Mouse (Mus musculus): ENCODE measurements around the gene Tubb1.

The Tubb1 gene

DNA sequence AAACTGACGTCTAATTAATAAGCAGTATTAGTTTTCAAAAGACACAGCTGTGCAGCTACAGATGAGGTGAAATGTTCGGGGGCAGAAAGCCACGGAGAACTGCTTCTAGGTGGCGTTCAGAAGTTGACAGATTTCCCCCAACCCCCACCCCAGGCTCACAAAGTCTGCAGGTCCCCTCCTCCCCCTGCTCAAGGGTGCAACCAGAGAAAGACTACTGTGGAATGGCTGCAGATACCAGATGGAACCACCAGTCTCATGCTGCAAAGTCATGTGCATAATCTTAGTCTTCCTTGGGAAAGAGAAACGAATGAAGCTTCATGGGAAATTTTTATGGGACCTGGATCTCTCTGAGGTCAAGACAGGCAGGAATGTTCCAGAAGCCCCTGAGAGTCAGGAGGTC, 51.8 kb downstream of the Tubb1 start:
- no peak for DNase-seq (ENCODE audit: low read depth, low spot score)

DNA sequence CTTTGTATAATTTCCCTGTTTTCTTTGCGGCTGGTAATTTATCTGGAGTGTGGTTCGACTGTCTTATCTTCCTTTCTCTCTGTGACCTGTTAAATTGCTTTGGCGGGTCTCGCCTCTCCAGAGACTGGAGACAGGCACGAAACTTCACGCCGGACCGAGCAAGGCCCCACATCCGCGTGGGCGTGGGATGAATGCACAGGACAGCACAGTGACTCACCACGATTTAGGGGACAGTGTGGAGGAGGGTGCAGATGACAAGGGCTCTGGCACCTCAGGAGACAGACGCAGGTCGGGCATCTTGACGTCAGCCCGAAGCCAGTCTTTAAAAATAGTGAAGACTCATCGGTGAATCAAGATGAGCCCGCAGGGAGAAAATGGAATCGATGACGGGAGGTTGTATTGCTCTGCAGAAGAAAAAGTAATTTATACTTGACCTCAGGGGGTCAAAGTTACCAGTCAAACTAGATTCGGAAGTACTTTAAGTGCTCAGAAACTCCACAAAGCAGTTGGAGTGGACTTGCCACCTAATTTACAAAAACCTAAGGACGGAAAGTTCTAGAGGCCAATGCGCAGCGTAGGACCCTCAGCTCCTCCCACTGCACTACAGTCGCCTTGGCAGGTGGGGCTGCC, 52.5 kb downstream of the Tubb1 start:
- DNase-seq (ENCODE audit: low read depth, low spot score), result no peak
